Mouse (Mus musculus): ENCODE measurements around the gene Slc6a9. TPM values are rescaled to one million over a fixed set of nuclear protein-coding genes. Genes with fewer than 3 reads are reported as not detected.

Gene Slc6a9
- polyA plus RNA-seq, 1 experiment from 2014 or later: 33.0 TPM

GRCm38 (mm10) chr4:117844467-117844866 lies 10.2 kb downstream of the Slc6a9 start:
- Histone ChIP-seq H3K27ac (no peak overlapping the region), H3K36me3 (replicated peaks) (no peaks in the 10 kb centered on the region), H3K9ac (no peak overlapping the region), H3K4me1 (peaks cover 6% of the 10 kb centered on the region; the same call in 1 of the 2 replicates), H3K4me3 (no peak overlapping the region), H3K4me2 (no peak overlapping the region), H3K27me3 (replicated peaks) (no peaks in the 10 kb centered on the region; the same call in 1 of the 2 replicates), H3K9me3 (no peaks in the 10 kb centered on the region)
- ATAC-seq (replicated peaks): no peak
- WGBS: 85% methylated on average over 5 of the region's 5 CpGs

DNA sequence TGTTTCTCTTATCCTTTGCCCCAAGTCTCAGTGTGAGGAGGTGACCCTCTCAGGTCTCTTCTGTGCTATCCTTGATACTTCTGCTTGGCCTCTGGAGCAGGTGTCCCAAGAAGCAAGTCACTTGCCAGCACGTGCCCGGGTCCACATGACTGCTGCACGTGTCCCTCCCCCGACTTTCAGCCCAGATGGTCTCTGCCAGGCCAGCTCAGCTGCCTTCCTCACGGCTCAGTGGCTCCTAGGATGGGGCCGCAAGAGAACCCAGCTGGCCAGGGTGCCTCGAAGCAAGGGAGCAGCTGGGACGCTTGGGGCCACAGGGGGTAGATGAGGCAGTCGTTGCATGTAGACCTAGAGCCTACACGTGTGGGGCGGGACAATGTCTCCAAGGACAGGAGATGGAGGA lies 11.0 kb downstream of the Slc6a9 start:
- Histone ChIP-seq H3K4me2 (no peak overlapping the region), H3K27ac (no peak overlapping the region), H3K27me3 (replicated peaks) (no peaks in the 10 kb centered on the region; the same call in 1 of the 2 replicates), H3K4me1 (peaks cover 10% of the 10 kb centered on the region; the same call in 1 of the 2 replicates), H3K9ac (no peak overlapping the region), H3K4me3 (no peak overlapping the region), H3K36me3 (replicated peaks) (no peaks in the 10 kb centered on the region), H3K9me3 (no peaks in the 10 kb centered on the region)
- ATAC-seq (replicated peaks): no peak
- 66% methylated on average over 11 of the region's 11 CpGs for WGBS

DNA sequence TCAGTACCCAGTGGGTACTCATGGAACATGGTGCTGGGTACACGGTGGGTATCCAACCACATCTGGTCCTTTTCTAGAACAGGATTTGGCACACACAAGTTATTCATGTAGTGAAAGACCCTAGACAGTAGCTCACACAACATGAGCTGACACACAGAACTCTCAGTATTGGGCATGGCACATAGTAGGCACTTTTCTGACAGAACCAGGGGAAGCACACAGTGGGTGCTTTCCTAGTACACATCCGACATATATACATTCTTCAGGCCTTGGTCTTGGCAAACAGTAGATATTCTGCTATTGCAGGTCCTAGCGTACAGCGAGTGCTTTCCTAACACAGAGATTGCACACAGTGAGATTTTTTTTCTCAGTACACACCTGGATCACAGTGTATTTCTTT lies 12.0 kb downstream of the Slc6a9 start:
- H3K36me3 ChIP-seq (replicated peaks): no peaks in the 10 kb centered on the region
- no peak overlapping the region for H3K4me2 ChIP-seq
- no peak overlapping the region for H3K9ac ChIP-seq
- H3K27me3 ChIP-seq (replicated peaks): no peaks in the 10 kb centered on the region; the same call in 1 of the 2 replicates
- peaks cover 11% of the 10 kb centered on the region; the same call in 1 of the 2 replicates for H3K4me1 ChIP-seq
- no peaks in the 10 kb centered on the region for H3K9me3 ChIP-seq
- WGBS: 97% methylated on average over 4 of the region's 4 CpGs
- H3K4me3 ChIP-seq: no peak overlapping the region
- ATAC-seq (replicated peaks): no peak
- H3K27ac ChIP-seq: no peak overlapping the region

DNA sequence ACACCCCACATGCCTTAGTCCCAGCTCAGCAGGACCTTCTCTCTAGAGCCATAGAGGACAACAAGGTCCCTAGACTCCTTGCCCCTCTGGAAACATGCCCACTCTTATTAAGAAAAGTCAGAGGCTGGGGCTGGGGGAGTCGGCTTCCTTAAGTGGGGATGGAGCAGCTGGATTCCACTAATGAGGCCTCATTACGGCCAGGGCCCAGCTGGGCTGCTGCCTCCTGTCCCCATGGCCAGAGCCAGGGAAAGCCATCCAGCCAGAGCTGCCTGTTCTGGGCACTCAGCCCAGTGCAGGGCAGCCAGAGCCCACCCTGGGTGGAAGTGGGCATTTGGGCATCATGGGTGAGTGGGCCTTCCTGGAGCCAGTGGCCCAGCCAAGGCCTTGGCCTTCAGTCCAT lies 12.7 kb downstream of the Slc6a9 start:
- Histone ChIP-seq H3K36me3 (replicated peaks) (no peaks in the 10 kb centered on the region), H3K4me2 (no peak overlapping the region), H3K9me3 (no peaks in the 10 kb centered on the region), H3K27me3 (replicated peaks) (no peaks in the 10 kb centered on the region; the same call in 1 of the 2 replicates), H3K4me1 (peaks cover 11% of the 10 kb centered on the region; the same call in 1 of the 2 replicates), H3K9ac (no peak overlapping the region), H3K27ac (no peak overlapping the region), H3K4me3 (no peak overlapping the region)
- ATAC-seq (replicated peaks): no peak
- 41% methylated on average over 2 of the region's 2 CpGs for WGBS

DNA sequence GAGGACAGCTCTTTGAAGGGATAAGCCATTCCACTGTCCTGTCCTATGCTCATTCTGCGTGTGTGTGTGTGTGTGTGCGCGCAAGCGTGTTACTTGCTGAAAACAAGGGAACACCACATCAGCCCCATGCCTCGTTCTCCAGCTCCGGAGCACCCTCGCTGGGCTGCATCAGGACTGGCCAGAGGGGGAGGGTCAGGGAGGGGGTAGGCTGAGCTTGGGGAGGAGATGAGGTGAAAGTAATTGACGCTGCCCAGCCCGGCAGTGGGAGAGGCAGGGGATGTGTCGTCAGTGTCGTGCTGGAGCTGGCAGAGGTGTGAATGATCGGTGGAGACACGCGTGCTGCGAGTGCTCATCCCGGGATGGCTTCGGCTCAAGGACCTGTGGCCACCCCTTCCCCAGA lies 14.8 kb downstream of the Slc6a9 start:
- H3K36me3 ChIP-seq (replicated peaks): no peaks in the 10 kb centered on the region
- H3K9ac ChIP-seq: no peak overlapping the region
- H3K27ac ChIP-seq: no peak overlapping the region
- no peaks in the 10 kb centered on the region for H3K9me3 ChIP-seq
- peak; percentile 12; the same call in 1 of the 2 replicates for ATAC-seq (replicated peaks)
- no peak overlapping the region for H3K4me3 ChIP-seq
- no peaks in the 10 kb centered on the region; the same call in 1 of the 2 replicates for H3K27me3 ChIP-seq (replicated peaks)
- peaks cover 11% of the 10 kb centered on the region; the same call in 1 of the 2 replicates for H3K4me1 ChIP-seq
- H3K4me2 ChIP-seq: no peak overlapping the region
- WGBS: 53% methylated on average over 17 of the region's 17 CpGs

- Histone ChIP-seq H3K4me3 (no peak overlapping the region), H3K27me3 (replicated peaks) (no peaks in the 10 kb centered on the region; the same call in 1 of the 2 replicates), H3K4me1 (peaks cover 11% of the 10 kb centered on the region; the same call in 1 of the 2 replicates), H3K4me2 (no peak overlapping the region), H3K9ac (no peak overlapping the region), H3K9me3 (no peaks in the 10 kb centered on the region), H3K27ac (no peak overlapping the region), H3K36me3 (replicated peaks) (no peaks in the 10 kb centered on the region)
- ATAC-seq (replicated peaks): peak; percentile 70
- 13% methylated on average over 5 of the region's 5 CpGs for WGBS
Observed at GRCm38 (mm10) chr4:117849506-117849905, 15.2 kb downstream of the Slc6a9 start.

DNA sequence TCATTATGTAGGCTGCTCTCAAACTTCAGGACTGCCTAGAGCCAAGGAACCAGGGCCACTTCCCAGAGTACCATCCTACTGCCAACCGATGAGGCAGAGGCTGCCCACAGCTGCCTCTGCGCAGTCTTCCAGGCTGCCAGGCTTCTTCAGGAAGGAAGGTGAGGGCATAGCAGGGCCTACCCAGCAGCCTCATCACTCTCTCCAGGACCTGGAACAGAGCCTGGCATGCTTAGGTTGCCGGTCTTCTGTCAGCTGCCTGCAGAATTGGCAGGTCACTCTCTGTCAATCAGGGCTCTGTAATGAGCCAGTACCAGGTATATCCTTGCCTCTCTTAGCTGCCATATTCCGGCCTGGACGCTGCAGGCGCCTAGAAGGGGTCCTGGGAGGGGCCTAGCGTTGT lies 15.9 kb downstream of the Slc6a9 start:
- Histone ChIP-seq H3K4me2 (no peak overlapping the region), H3K4me3 (no peak overlapping the region), H3K4me1 (peaks cover 11% of the 10 kb centered on the region; the same call in 1 of the 2 replicates), H3K9ac (no peak overlapping the region), H3K9me3 (no peaks in the 10 kb centered on the region), H3K27me3 (replicated peaks) (no peaks in the 10 kb centered on the region; the same call in 1 of the 2 replicates), H3K36me3 (replicated peaks) (no peaks in the 10 kb centered on the region), H3K27ac (no peak overlapping the region)
- no peak for ATAC-seq (replicated peaks)
- 79% methylated on average over 7 of the region's 7 CpGs for WGBS

- Histone ChIP-seq H3K9me3 (no peaks in the 10 kb centered on the region), H3K9ac (no peak overlapping the region), H3K4me3 (no peak overlapping the region), H3K36me3 (replicated peaks) (no peaks in the 10 kb centered on the region), H3K4me2 (no peak overlapping the region), H3K27ac (no peak overlapping the region), H3K27me3 (replicated peaks) (no peaks in the 10 kb centered on the region), H3K4me1 (peaks cover 11% of the 10 kb centered on the region; the same call in 1 of the 2 replicates)
- no peak for ATAC-seq (replicated peaks)
- WGBS: 78% methylated on average over 7 of the region's 7 CpGs
Observed at GRCm38 (mm10) chr4:117850871-117851270, 16.6 kb downstream of the Slc6a9 start.

GRCm38 (mm10) chr4:117852152-117852868 lies 18.0 kb downstream of the Slc6a9 start:
- 92% methylated on average over 10 of the region's 10 CpGs for WGBS
- H3K9me3 ChIP-seq: no peaks in the 10 kb centered on the region

GRCm38 (mm10) chr4:117855146-117855545 lies 20.8 kb downstream of the Slc6a9 start:
- Histone ChIP-seq H3K27ac (peak overlapping the region; percentile 53; the same call in 1 of the 2 replicates), H3K27me3 (replicated peaks) (no peaks in the 10 kb centered on the region), H3K36me3 (replicated peaks) (no peaks in the 10 kb centered on the region), H3K4me3 (no peak overlapping the region), H3K4me2 (no peak overlapping the region), H3K9me3 (no peaks in the 10 kb centered on the region), H3K4me1 (peaks cover 6% of the 10 kb centered on the region; the same call in 1 of the 2 replicates), H3K9ac (no peak overlapping the region)
- WGBS: 67% methylated on average over 9 of the region's 9 CpGs
- ATAC-seq (replicated peaks): peak; percentile 27

More at GRCm38 (mm10) chr4:117852152-117852868, 18.0 kb downstream of the Slc6a9 start:
- ATAC-seq (replicated peaks): no peak
- no peaks in the 10 kb centered on the region for H3K36me3 ChIP-seq (replicated peaks)
- H3K4me3 ChIP-seq: no peak overlapping the region
- no peak overlapping the region for H3K27ac ChIP-seq
- H3K4me1 ChIP-seq: peaks cover 11% of the 10 kb centered on the region; the same call in 1 of the 2 replicates
- no peak overlapping the region for H3K4me2 ChIP-seq
- no peaks in the 10 kb centered on the region for H3K27me3 ChIP-seq (replicated peaks)
- no peak overlapping the region for H3K9ac ChIP-seq

DNA sequence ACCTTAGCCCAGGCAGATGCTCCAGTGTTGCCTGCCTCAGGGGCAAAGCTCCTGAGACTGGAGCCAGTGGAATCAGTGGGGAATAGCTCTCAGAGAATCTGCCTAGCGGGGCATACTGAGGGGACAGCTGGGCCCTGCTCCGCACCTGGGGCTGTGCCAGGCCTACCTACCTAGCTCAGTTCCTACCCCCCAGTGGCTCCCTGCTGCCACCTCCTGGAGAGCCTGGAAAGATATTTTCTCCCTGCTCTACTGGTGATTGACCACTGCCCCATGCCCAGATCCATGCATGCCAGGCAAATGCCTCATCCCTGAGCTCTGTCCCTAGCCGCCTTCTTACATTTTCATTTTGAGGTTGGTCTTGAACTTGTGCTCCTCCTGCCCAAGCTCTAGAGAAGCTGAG lies 24.5 kb downstream of the Slc6a9 start:
- Histone ChIP-seq H3K27me3 (replicated peaks) (no peaks in the 10 kb centered on the region), H3K27ac (0 out of 2 replicates have a peak overlapping the region, but pooled peaks have one; percentile 8), H3K4me3 (no peak overlapping the region), H3K4me2 (no peak overlapping the region), H3K9me3 (no peaks in the 10 kb centered on the region), H3K36me3 (replicated peaks) (no peaks in the 10 kb centered on the region), H3K4me1 (peaks cover 10% of the 10 kb centered on the region; the same call in 1 of the 2 replicates), H3K9ac (no peak overlapping the region)
- WGBS: 64% methylated on average over 3 of the region's 3 CpGs
- ATAC-seq (replicated peaks): no peak

- Histone ChIP-seq H3K4me1 (peaks cover 10% of the 10 kb centered on the region; the same call in 1 of the 2 replicates), H3K27me3 (replicated peaks) (no peaks in the 10 kb centered on the region), H3K9me3 (no peaks in the 10 kb centered on the region), H3K4me3 (no peak overlapping the region), H3K27ac (no peak overlapping the region), H3K4me2 (no peak overlapping the region), H3K36me3 (replicated peaks) (no peaks in the 10 kb centered on the region), H3K9ac (no peak overlapping the region)
- WGBS: 82% methylated on average over 9 of the region's 9 CpGs
- ATAC-seq (replicated peaks): no peak
Observed at GRCm38 (mm10) chr4:117860570-117860969, 26.3 kb downstream of the Slc6a9 start.
